Mouse (Mus musculus) megakaryocyte progenitor cell, adult 5-6 weeks (primary cell): ENCODE data around the gene Smyd2. TPM values are rescaled to one million over a fixed set of nuclear protein-coding genes. Genes with fewer than 3 reads are reported as not detected.

Experiments
- ATAC-seq: replicated peaks from 2 replicates; pipeline ENCODE4 v1.8.0; 2016; ENCODE audit warnings: mild to moderate bottlenecking, moderate TSS enrichment, inconsistent platforms; ENCODE audit not compliant: poor library complexity
- total RNA-seq, 2 experiments: library from RNA; stranded (forward) in 1 of 2; stranded (reverse) in 1 of 2; fragments of 157-497, 149-512 nt in 1 of 2; fragments of 200-1000 nt in 1 of 2; gene quantifications; 2 replicates each; pipeline versions ENCODE4 v1.2.3 to v1.2.4; 2015 to 2017

The Smyd2 gene
- total RNA-seq, 2 experiments from 2014 or later = 88.9 to 99.6 TPM

GRCm38 (mm10) chr1:189876162-189876561 is 46.0 kb downstream of the Smyd2 start:
- no peak for ATAC-seq

GRCm38 (mm10) chr1:189875439-189875861 is 46.7 kb downstream of the Smyd2 start:
- ATAC-seq = no peak; the same call in 1 of the 2 replicates

- ATAC-seq = no peak
Observed at GRCm38 (mm10) chr1:189873591-189873990, 48.6 kb downstream of the Smyd2 start.

GRCm38 (mm10) chr1:189872050-189872449 is 50.1 kb downstream of the Smyd2 start:
- ATAC-seq = no peak

- ATAC-seq = peak; percentile 10; the same call in 1 of the 2 replicates
Observed at GRCm38 (mm10) chr1:189871625-189872024, 50.5 kb downstream of the Smyd2 start.

- peak; percentile 47 for ATAC-seq
Observed at GRCm38 (mm10) chr1:189870539-189870938, 51.6 kb downstream of the Smyd2 start.

GRCm38 (mm10) chr1:189869651-189870270 is 52.4 kb downstream of the Smyd2 start:
- no peak for ATAC-seq

GRCm38 (mm10) chr1:189868036-189868435 is 54.1 kb downstream of the Smyd2 start:
- peak; percentile 20 for ATAC-seq

GRCm38 (mm10) chr1:189867497-189867896 is 54.7 kb downstream of the Smyd2 start:
- ATAC-seq = peak; percentile 12; the same call in 1 of the 2 replicates

GRCm38 (mm10) chr1:189867034-189867433 is 55.1 kb downstream of the Smyd2 start:
- peak; percentile 16 for ATAC-seq

- peak; percentile 32 for ATAC-seq
Observed at GRCm38 (mm10) chr1:189866621-189867020, 55.5 kb downstream of the Smyd2 start.

- no peak for ATAC-seq
Observed at GRCm38 (mm10) chr1:189864846-189865560, 57.2 kb downstream of the Smyd2 start.

GRCm38 (mm10) chr1:189864301-189864700 is 57.9 kb downstream of the Smyd2 start:
- ATAC-seq = no peak

- no peak for ATAC-seq
Observed at GRCm38 (mm10) chr1:189863727-189864126, 58.4 kb downstream of the Smyd2 start.

- 0 out of 2 replicates have a peak, but pooled peaks have one; percentile 3 for ATAC-seq
Observed at GRCm38 (mm10) chr1:189860942-189861315, 61.2 kb downstream of the Smyd2 start.

- peak; percentile 38 for ATAC-seq
Observed at GRCm38 (mm10) chr1:189860112-189860941, 61.8 kb downstream of the Smyd2 start.

GRCm38 (mm10) chr1:189858377-189858776 is 63.8 kb downstream of the Smyd2 start:
- ATAC-seq = no peak

GRCm38 (mm10) chr1:189855739-189856138 is 66.4 kb downstream of the Smyd2 start:
- peak; percentile 59 for ATAC-seq

- no peak for ATAC-seq
Observed at GRCm38 (mm10) chr1:189854646-189855045, 67.5 kb downstream of the Smyd2 start.

GRCm38 (mm10) chr1:189852456-189852855 is 69.7 kb downstream of the Smyd2 start:
- ATAC-seq = no peak

- ATAC-seq = no peak
Observed at GRCm38 (mm10) chr1:189852051-189852450, 70.1 kb downstream of the Smyd2 start.
